Mouse (Mus musculus): ENCODE results near the gene Eif3j1.
"Not testable (repeated sequence)": the region's sequence is repeated elsewhere in the genome, so short reads cannot be mapped to it uniquely, and the experiment has no call there.

Eif3j1 gene

DNA sequence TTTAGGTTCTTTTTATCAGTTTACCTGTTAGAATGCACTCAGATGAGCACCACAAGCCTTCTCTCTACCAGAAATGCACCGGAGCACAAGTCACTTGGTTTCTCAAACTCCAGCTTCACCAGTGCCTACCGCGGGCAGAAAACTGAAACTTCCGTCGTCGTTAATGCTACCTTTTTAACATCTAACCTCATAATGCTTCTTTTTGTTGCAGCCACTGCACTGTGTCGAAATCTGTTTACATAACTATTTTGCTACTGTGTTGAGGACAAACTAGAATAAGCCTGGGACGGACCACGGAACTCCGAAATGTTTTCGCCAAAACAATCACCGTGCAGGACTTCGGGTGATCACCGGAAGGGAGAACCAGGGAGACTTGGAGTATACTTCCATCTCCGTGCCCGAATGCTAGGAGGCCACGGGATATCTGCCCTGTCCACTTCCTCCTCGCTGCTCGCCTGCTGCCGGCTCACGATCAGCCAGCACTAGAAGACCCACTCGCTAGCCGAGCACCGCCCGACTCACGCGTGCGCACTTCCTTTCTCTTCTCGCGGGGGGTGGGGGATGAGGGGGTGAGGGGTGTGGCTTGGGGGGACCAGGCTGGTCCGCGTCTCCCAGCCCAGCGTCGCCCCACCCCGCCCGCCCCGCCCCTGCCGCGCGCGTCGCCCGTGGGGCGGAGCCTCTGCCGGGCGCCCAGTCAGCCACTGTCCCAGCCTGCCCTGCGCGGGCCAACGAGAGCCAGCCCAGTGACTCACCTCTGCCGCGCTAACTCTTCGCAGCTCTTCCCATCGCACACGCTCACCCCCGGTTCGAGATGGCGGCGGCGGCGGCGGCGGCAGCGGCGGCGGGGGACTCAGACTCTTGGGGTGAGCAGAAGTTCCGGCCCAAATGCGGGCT is at the start of gene Eif3j1:
Gene Eif3j1 (plus strand): TSS at position 685 of the 894 bp plus-strand sequence.
- peak; percentile 78 for DNase-seq (ENCODE audit: low read depth, low spot score)

GRCm38 (mm10) chr2:121995738-121996137 is 32.6 kb upstream of the Eif3j1 start:
- DNase-seq (ENCODE audit: low read depth, low spot score) = peak; percentile 4

GRCm38 (mm10) chr2:122008832-122009231 is 19.5 kb upstream of the Eif3j1 start:
- no peak for DNase-seq (ENCODE audit: low read depth, low spot score)

- no peak for DNase-seq (ENCODE audit: low read depth, low spot score)
These were observed 16.9 kb upstream of the Eif3j1 start for GRCm38 (mm10) chr2:122011441-122011840.

GRCm38 (mm10) chr2:122018705-122019104 is 9.6 kb upstream of the Eif3j1 start:
- DNase-seq (ENCODE audit: low read depth, low spot score) = no peak

- no peak for DNase-seq (ENCODE audit: low read depth, low spot score)
These were observed 6.1 kb upstream of the Eif3j1 start for GRCm38 (mm10) chr2:122022284-122022683.

DNA sequence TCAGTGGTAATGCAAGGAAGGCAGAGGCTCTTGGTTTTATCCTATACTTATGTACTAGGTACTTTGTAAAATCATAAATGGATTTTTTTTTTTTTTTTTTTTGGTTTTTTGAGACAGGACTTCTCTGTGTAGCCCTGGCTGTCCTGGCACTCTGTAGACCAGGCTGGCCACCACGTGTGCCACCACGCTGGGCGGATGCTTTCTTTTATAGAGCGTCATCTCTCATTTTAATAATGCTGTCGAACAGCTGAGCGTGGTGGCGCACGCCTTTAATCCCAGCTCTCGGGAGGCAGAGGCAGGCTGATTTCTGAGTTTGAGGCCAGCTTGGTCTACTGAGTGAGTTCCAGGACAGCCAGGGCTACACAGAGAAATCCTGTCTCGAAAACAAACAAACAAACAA is 1.3 kb upstream of the Eif3j1 start:
- DNase-seq (ENCODE audit: low read depth, low spot score) = not testable (repeated sequence)

- DNase-seq (ENCODE audit: low read depth, low spot score) = peak; percentile 10
These were observed 682 bp downstream of the Eif3j1 start for GRCm38 (mm10) chr2:122028756-122029700.

DNA sequence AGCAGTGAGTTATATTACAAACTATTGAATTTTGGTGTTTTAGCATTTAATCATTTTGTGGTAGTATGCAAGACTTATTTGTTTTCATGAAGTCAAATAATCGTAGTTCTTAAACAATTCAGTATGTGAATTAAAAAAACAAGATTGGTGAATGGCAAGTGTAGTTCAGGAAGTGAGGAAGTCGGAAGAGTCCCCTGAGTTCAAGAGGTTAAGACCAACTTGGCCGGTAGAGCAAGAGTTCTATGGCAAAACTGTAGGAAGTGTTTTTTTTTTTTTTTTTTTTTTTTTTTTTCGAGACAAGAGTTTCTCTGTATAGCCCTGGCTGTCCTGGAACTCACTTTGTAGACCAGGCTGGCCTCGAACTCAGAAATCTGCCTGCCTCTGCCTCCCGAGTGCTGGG is 3.6 kb downstream of the Eif3j1 start:
- no peak for DNase-seq (ENCODE audit: low read depth, low spot score)

- DNase-seq (ENCODE audit: low read depth, low spot score) = no peak
These were observed 7.7 kb downstream of the Eif3j1 start for GRCm38 (mm10) chr2:122036064-122036463.

- DNase-seq (ENCODE audit: low read depth, low spot score) = no peak
These were observed 15.6 kb downstream of the Eif3j1 start for GRCm38 (mm10) chr2:122043926-122044325.

DNA sequence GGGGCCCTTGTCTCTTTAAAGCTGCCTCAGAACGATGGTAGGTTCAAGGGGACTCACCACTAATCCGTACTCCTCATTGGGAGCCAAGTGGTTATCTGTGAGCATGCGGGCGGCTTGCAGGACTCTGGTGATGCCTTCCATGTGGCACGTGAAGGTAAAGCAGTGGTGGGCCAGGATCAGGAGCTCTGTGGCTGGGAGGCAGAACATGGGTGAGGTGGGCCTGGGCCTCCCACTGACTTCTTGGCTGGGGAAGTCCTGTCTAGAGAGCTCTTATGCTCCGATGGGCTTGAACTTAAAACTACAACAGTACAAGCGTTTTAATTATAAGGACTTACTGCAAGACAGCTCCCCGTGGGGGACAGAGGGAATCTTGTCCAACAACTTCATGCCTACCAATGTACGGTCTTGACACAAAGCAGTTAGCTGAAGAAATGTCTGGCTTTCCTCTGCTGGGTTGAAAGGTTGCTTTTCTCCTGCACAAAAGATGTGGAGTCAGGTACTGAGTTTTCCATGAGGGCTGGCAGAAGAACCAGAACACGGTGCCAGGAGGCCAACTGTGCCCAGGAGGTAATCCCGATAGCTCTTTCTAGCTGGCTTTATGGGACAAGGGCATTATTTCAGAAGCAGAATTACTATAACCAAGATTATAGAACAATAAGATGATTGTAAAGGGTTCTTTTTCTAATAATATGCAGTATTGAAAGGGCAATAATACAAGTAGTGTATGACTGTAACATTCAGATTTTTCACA is 31.2 kb downstream of the Eif3j1 start:
- DNase-seq (ENCODE audit: low read depth, low spot score) = no peak

DNA sequence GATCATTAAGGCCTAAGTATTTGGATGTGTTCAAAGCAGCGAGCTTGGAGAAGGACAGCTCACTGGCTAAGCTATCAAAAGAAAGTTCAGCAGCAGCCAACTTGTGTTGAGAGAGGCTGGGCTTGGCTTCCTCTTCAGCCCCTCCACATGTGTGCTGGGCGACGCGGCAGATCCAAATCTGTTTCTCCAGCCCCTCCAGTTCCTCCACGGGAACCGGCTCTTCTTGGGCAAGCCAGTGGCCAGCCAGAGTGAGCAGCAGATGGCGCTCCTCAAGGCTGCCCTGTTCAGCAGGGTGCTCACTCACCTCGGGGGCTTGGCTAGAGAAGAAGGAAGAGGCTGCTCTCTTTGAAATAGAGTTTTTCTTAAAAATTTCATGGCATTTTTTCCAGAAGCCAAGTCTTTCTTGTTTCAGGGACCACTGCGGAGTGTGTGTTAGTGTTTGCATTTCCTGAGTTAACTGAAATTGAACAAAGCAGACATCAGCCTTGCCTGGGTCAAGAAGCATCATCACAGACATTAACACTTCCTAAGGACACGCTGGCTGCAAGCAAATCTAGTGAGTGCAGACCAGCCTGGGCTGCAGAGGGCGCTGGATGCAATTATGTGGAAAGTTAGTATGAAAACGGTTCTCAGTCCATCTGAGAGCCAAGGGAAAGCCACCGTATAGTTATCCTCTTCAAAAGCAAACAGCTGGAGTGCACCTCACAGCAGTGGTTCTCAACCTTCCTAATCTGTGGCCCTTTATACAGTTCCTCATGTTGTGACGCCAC is 37.0 kb downstream of the Eif3j1 start:
- no peak for DNase-seq (ENCODE audit: low read depth, low spot score)

- DNase-seq (ENCODE audit: low read depth, low spot score) = no peak
These were observed 37.9 kb downstream of the Eif3j1 start for GRCm38 (mm10) chr2:122066241-122066640.

DNA sequence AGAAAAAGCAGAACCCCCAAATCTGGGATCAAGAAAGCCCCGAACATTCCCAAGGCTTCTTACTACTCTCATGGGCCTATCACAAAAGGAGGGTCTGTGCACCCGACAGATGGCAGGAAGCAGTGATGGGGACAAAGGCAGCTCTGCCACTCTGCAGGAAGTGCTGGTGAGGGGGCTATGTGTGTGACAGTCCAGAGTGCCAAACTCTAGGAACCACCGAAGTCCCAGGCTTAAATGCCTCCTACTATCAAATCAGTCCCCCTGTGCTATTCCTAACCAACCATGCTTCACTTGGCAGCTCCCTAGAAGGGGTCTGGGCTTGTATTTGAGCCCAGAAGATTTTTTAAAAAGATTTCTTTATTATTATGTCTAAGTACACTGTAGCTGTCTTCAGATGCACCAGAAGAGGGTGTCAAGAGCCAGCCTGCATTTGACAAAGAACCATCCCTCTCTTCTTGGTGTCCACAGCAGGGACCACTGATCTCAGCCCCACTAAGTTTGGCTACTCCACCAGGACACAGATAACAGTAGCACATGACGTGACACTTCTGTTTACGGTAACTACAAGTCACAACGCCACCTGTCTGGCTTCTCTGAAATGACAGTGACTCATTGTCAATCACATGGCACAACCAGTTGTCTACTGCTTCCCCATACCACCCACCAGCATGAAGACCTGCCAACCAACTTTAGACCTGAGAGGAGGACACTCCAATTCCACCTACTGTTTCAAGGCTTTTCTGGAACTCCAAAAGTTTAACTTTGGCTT is 41.0 kb downstream of the Eif3j1 start:
- no peak for DNase-seq (ENCODE audit: low read depth, low spot score)

DNA sequence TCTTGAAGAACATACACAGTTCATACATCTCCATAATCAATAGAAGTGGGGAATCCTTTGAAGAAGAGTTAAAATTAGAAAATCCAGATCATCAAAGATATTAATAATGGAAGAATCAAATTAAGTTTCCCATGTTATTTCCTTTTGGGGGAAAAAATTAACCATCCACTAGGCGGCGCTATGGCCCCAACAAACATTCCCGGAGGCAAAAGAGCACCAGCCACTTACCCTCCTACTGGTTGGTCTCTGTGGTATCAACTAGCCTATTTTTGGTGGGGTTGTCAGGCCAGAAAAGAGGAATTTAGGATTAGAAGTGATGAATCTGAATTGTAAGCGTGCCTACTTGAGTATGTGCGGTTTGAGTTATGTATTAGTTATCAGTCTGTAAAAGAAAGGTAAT is 41.6 kb downstream of the Eif3j1 start:
- no peak for DNase-seq (ENCODE audit: low read depth, low spot score)

- DNase-seq (ENCODE audit: low read depth, low spot score) = no peak
These were observed 53.5 kb downstream of the Eif3j1 start for GRCm38 (mm10) chr2:122081728-122082456.

DNA sequence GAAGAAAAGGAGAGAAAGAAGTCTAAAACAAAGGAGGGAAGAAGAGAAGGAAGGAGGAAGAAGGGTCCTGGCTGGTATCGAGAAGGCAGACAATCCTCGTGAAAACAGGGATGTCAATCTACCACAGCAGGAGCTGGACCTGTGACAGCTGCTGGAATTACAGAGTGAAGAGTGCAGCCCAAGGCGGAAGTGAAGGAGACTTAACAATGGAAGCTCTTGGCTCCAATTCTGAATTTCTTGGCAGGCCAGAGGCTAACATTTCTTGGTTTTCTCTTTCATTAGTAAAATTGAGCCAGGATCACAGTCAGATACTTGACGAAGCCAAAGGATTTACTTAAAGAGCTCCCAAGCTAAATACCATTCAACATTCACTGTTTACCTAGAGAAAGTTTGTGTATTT is 58.1 kb downstream of the Eif3j1 start:
- DNase-seq (ENCODE audit: low read depth, low spot score) = no peak

DNA sequence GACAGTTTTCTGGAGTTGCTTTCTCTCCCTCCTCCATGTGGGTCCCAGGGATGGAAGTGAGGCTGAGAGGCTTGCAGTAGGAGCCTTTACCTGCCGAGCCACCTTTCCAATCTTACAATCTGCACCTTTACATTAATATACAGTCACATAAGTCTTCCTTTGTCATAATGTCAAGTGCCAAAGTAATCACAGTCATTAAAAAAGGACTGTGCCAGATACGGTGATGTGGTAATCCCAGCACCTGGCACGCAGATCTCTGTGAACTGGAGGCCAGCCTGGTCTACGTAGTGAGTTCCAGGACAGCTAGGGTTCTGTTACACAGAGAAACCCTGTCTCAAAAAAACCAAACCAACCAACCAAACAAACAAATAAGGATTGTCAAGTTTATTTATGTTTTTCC is 65.5 kb downstream of the Eif3j1 start:
- no peak for DNase-seq (ENCODE audit: low read depth, low spot score)
